Mouse (Mus musculus) adrenal gland, postnatal 10 days (tissue): Measurements from ENCODE around the gene Gm49361. TPM values are rescaled to one million over a fixed set of nuclear protein-coding genes. Genes with fewer than 3 reads are reported as not detected.

Experiments used
- DNase-seq: peaks from one replicate; pipeline ENCODE4 v3.0.0; 2021; ENCODE audit warnings: mixed read lengths
- total RNA-seq, 2 experiments: library from RNA; stranded (reverse); gene quantifications; 2 replicates each; pipeline ENCODE4 v1.2.3; 2021

Gene Gm49361
- total RNA-seq, 2 experiments from 2014 or later: 0.94 to 3.9 TPM

GRCm38 (mm10) chr14:57730527-57730926 is 15.4 kb downstream of the Gm49361 start:
- DNase-seq: peak; percentile 63

- no peak for DNase-seq
Measured at GRCm38 (mm10) chr14:57729975-57730499, 15.9 kb downstream of the Gm49361 start.

- no peak for DNase-seq
Measured at GRCm38 (mm10) chr14:57729364-57729763, 16.5 kb downstream of the Gm49361 start.

- no peak for DNase-seq
Measured at GRCm38 (mm10) chr14:57726172-57726571, 19.7 kb downstream of the Gm49361 start.

- DNase-seq: no peak
Measured at GRCm38 (mm10) chr14:57724473-57724872, 21.4 kb downstream of the Gm49361 start.

GRCm38 (mm10) chr14:57718245-57718644 is 27.7 kb downstream of the Gm49361 start:
- DNase-seq: no peak

GRCm38 (mm10) chr14:57716601-57717245 is 29.2 kb downstream of the Gm49361 start:
- DNase-seq: no peak

- no peak for DNase-seq
Measured at GRCm38 (mm10) chr14:57712884-57713283, 33.0 kb downstream of the Gm49361 start.

GRCm38 (mm10) chr14:57711059-57711458 is 34.8 kb downstream of the Gm49361 start:
- no peak for DNase-seq

- peak; percentile 23 for DNase-seq
Measured at GRCm38 (mm10) chr14:57709171-57709570, 36.7 kb downstream of the Gm49361 start.

- peak; percentile 51 for DNase-seq
Measured at GRCm38 (mm10) chr14:57708580-57708979, 37.3 kb downstream of the Gm49361 start.

- DNase-seq: peak; percentile 60
Measured at GRCm38 (mm10) chr14:57707100-57707893, 38.6 kb downstream of the Gm49361 start.

- no peak for DNase-seq
Measured at GRCm38 (mm10) chr14:57706760-57707099, 39.2 kb downstream of the Gm49361 start.

- DNase-seq: no peak
Measured at GRCm38 (mm10) chr14:57705759-57706158, 40.1 kb downstream of the Gm49361 start.

GRCm38 (mm10) chr14:57705075-57705474 is 40.8 kb downstream of the Gm49361 start:
- DNase-seq: no peak

GRCm38 (mm10) chr14:57701915-57702477 is 43.9 kb downstream of the Gm49361 start:
- no peak for DNase-seq

- no peak for DNase-seq
Measured at GRCm38 (mm10) chr14:57699461-57699970, 46.4 kb downstream of the Gm49361 start.

- DNase-seq: no peak
Measured at GRCm38 (mm10) chr14:57699016-57699415, 46.9 kb downstream of the Gm49361 start.

GRCm38 (mm10) chr14:57696066-57696465 is 49.8 kb downstream of the Gm49361 start:
- no peak for DNase-seq

- no peak for DNase-seq
Measured at GRCm38 (mm10) chr14:57695550-57695949, 50.4 kb downstream of the Gm49361 start.

GRCm38 (mm10) chr14:57694246-57694645 is 51.7 kb downstream of the Gm49361 start:
- DNase-seq: no peak

- no peak for DNase-seq
Measured at GRCm38 (mm10) chr14:57692517-57693130, 53.3 kb downstream of the Gm49361 start.

- no peak for DNase-seq
Measured at GRCm38 (mm10) chr14:57691316-57691715, 54.6 kb downstream of the Gm49361 start.
